Mouse (Mus musculus) neural tube, embryonic 15.5 days (tissue): ENCODE measurements around the gene Fgd2. TPM values are rescaled to one million over a fixed set of nuclear protein-coding genes. Genes with fewer than 3 reads are reported as not detected.

ENCODE experiments used
- ATAC-seq: fragments of 200-750 bp; cut with Nextera tagmentation; 2 replicates; pipeline ENCODE4 v1.8.0; 2017; ENCODE audit warnings: mild to moderate bottlenecking, moderate TSS enrichment, moderate library complexity; ENCODE audit not compliant: low FRiP score
- H3K27ac ChIP-seq: fragments of 300-500 bp; sonication (generic); replicated peaks from 2 replicates; pipeline ENCODE4 v1.5.1; 2015; ENCODE audit warnings: mild to moderate bottlenecking, inconsistent platforms
- H3K27me3 ChIP-seq: fragments of 300-500 bp; sonication (generic); replicated peaks from 2 replicates; pipeline ENCODE4 v1.6.1; 2015; ENCODE audit warnings: inconsistent platforms
- H3K36me3 ChIP-seq: fragments of 300-500 bp; sonication (generic); 2 replicates; pipeline ENCODE4 v1.6.1; 2015; ENCODE audit warnings: inconsistent platforms
- H3K4me1 ChIP-seq: fragments of 300-500 bp; sonication (generic); 2 replicates; pipeline ENCODE4 v1.6.1; 2015; ENCODE audit warnings: inconsistent platforms
- H3K4me2 ChIP-seq: fragments of 300-500 bp; sonication (generic); 2 replicates; pipeline ENCODE4 v1.6.1; 2015; ENCODE audit warnings: inconsistent platforms, mild to moderate bottlenecking, moderate library complexity
- H3K4me3 ChIP-seq: fragments of 300-500 bp; sonication (generic); replicated peaks from 2 replicates; pipeline ENCODE4 v1.5.1; 2015; ENCODE audit warnings: mild to moderate bottlenecking, inconsistent platforms
- H3K9ac ChIP-seq: fragments of 300-500 bp; sonication (generic); replicated peaks from 2 replicates; pipeline ENCODE4 v1.6.1; 2015; ENCODE audit warnings: mild to moderate bottlenecking, inconsistent platforms
- H3K9me3 ChIP-seq: fragments of 300-500 bp; sonication (generic); replicated peaks from 2 replicates; pipeline ENCODE4 v1.6.1; 2016; ENCODE audit warnings: inconsistent platforms
- WGBS: fragments of 180-500 bp; shearing (Covaris S2); methylation state at CpG from one replicate; pipeline ENCODE4 v1.1.7; 2015; ENCODE audit warnings: mixed read lengths; 5-methylcytosine and 5-hydroxymethylcytosine counted together
- polyA plus RNA-seq: library from polyadenylated mRNA; unstranded; fragments of >200 nt; fragmentation: Nextera tagmentation; extraction: Ambion mirVana; gene quantifications from 2 replicates; pipeline ENCODE4 v1.2.1, GENCODE M21; 2015

The Fgd2 gene
- polyA plus RNA-seq, 1 experiment from 2014 or later, result 3.7 TPM

DNA sequence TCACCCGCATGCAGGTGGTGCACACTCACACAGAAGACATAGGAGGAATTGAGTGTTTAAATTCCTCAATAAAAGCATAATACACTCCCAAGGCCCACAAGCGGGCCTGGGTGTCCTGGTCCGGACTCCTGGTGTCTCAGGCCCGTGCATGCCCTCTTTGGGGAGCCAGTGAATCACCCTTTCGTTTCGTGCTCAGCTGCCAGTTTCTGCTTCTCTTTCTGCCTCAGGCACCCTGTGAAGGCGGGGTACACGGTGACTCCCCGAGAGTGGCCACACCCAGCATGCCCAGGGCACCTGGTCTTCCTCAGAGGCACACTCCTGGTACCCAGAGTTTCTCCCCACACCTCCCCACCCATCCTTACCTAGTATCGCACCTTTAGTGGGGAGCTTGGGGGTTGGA lies 15.2 kb downstream of the Fgd2 start:
- H3K4me3 ChIP-seq, result no peak overlapping the region
- 80% methylated on average over 10 of the region's 10 CpGs for WGBS
- no peaks in the 10 kb centered on the region for H3K36me3 ChIP-seq
- H3K9me3 ChIP-seq, result no peaks in the 10 kb centered on the region
- no peak for ATAC-seq
- H3K9ac ChIP-seq, result no peak overlapping the region
- H3K27me3 ChIP-seq, result no peaks in the 10 kb centered on the region
- H3K4me2 ChIP-seq, result no peak overlapping the region
- H3K27ac ChIP-seq, result no peak overlapping the region
- H3K4me1 ChIP-seq, result 0 out of 2 replicates have a peak, but pooled peaks cover under 1% of the 10 kb centered on the region

DNA sequence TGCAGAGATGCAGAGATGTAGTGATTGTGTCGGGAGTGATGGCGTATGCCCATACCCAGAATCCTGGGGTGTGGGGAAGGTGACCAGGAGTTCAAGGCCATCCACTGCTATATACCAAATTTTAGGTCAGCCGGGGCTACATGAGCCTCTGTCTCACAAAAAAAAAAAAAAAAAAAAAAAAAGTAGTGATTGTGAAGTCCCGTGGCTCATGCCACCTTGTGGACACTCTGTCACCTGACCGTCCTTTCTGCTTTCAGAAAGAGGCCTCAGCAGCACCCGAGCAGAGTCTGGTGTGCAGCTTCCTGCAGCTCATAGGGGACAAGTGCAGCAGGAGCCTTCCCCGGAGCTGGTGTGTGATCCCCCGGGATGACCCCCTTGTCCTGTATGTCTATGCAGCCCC lies 17.3 kb downstream of the Fgd2 start:
- Histone ChIP-seq H3K4me3 (no peak overlapping the region), H3K9me3 (no peaks in the 10 kb centered on the region), H3K4me2 (no peak overlapping the region), H3K27ac (no peak overlapping the region), H3K9ac (no peak overlapping the region), H3K4me1 (no peaks in the 10 kb centered on the region), H3K27me3 (no peaks in the 10 kb centered on the region), H3K36me3 (no peaks in the 10 kb centered on the region)
- ATAC-seq, result no peak
- WGBS, result 69% methylated on average over 8 of the region's 8 CpGs

- Histone ChIP-seq H3K4me1 (no peaks in the 10 kb centered on the region), H3K27me3 (no peaks in the 10 kb centered on the region), H3K9me3 (no peaks in the 10 kb centered on the region), H3K4me2 (no peak overlapping the region), H3K9ac (no peak overlapping the region), H3K36me3 (no peaks in the 10 kb centered on the region), H3K4me3 (no peak overlapping the region), H3K27ac (no peak overlapping the region)
- 75% methylated on average over 4 of the region's 4 CpGs for WGBS
- no peak for ATAC-seq
Measured at GRCm38 (mm10) chr17:29380241-29380640, 19.5 kb downstream of the Fgd2 start.

GRCm38 (mm10) chr17:29381472-29381871 lies 20.8 kb downstream of the Fgd2 start:
- Histone ChIP-seq H3K4me2 (no peak overlapping the region), H3K4me3 (no peak overlapping the region), H3K27me3 (no peaks in the 10 kb centered on the region), H3K9ac (no peak overlapping the region), H3K27ac (no peak overlapping the region), H3K9me3 (no peaks in the 10 kb centered on the region), H3K4me1 (no peaks in the 10 kb centered on the region), H3K36me3 (no peaks in the 10 kb centered on the region)
- WGBS, result 22% methylated on average over 7 of the region's 7 CpGs
- ATAC-seq, result no peak

DNA sequence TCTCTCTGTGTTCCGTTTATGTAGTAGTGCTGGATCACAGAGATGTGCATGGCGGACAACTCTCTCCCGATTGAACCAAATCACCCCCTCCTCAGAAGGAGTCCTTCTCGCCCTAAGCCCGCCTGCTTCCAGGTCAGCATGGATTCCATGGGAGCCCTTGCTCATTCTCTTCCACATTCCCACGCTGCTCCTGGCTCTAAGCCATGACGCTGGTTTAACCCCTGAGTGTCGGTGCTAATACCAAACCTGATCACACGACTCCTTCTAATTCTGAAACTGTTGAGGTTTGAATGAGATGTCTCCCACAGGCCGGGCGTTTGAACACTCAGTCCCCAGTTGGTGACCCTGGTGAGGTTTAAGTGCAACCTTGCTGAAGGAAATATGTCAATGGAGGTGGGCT lies 21.7 kb downstream of the Fgd2 start:
- Histone ChIP-seq H3K9me3 (no peaks in the 10 kb centered on the region), H3K27ac (no peak overlapping the region), H3K9ac (no peak overlapping the region), H3K36me3 (no peaks in the 10 kb centered on the region), H3K27me3 (no peaks in the 10 kb centered on the region), H3K4me2 (no peak overlapping the region), H3K4me1 (no peaks in the 10 kb centered on the region), H3K4me3 (no peak overlapping the region)
- WGBS, result 65% methylated on average over 11 of the region's 11 CpGs
- no peak for ATAC-seq

DNA sequence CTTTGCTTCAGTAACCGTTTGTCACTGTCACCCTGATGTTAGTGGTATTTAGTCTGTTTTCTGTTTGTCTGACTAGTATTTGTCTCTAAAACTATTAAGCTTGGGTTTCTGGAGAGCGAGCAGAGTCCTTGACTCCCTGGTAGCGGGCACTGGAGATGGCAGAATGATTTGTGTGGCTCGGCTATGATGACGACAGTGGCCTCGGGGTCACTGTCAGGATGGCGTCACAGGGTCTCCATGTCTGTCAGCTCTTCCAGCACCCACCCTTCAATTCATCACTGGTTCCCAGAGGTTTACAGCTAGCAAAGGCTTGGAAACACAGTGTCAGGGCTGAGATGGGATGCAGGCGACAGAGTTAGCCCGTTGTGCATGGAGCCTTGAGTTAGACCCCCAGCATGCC lies 23.2 kb downstream of the Fgd2 start:
- no peaks in the 10 kb centered on the region for H3K4me1 ChIP-seq
- no peaks in the 10 kb centered on the region for H3K36me3 ChIP-seq
- H3K27me3 ChIP-seq, result no peaks in the 10 kb centered on the region
- ATAC-seq, result no peak
- no peak overlapping the region for H3K9ac ChIP-seq
- H3K4me3 ChIP-seq, result no peak overlapping the region
- 70% methylated on average over 9 of the region's 9 CpGs for WGBS
- no peak overlapping the region for H3K27ac ChIP-seq
- H3K4me2 ChIP-seq, result no peak overlapping the region
- H3K9me3 ChIP-seq, result no peaks in the 10 kb centered on the region

DNA sequence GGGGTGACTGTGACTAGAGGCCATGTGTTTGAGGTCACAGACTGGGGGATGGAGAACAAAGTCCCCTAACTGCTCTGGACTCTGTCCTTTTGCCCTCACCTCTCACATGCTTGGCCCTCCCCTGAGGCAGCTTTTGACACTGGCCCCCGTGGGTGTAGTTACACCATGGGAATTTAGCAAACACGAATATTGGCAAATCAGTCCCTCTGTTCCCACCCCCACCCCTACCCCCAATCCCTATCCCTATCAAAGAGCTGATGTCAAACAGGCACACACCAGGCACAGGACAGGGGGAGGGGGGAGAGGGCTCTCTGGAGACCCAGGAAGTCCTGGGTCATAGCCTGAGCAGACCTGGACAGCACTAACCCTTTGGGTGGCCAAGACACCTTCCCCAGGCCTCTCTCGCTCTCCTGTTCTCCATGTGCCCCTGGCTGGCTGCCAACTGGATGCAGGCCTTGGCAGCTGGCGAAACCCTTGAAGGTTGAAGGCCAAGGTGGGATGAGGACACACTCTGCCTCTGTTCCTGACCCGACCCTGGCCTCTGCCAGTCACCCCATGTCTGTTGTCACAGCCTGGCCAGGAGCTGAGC lies 24.2 kb downstream of the Fgd2 start:
- no peaks in the 10 kb centered on the region for H3K27me3 ChIP-seq
- H3K9me3 ChIP-seq, result no peaks in the 10 kb centered on the region
- ATAC-seq, result no peak
- 60% methylated on average over 5 of the region's 5 CpGs for WGBS
- H3K4me1 ChIP-seq, result no peaks in the 10 kb centered on the region
- no peak overlapping the region for H3K4me2 ChIP-seq
- H3K9ac ChIP-seq, result no peak overlapping the region
- H3K4me3 ChIP-seq, result no peak overlapping the region
- H3K27ac ChIP-seq, result no peak overlapping the region
- no peaks in the 10 kb centered on the region for H3K36me3 ChIP-seq

GRCm38 (mm10) chr17:29385746-29386145 lies 25.0 kb downstream of the Fgd2 start:
- Histone ChIP-seq H3K4me2 (no peak overlapping the region), H3K4me3 (no peak overlapping the region), H3K27ac (no peak overlapping the region), H3K9me3 (no peaks in the 10 kb centered on the region), H3K9ac (no peak overlapping the region), H3K27me3 (no peaks in the 10 kb centered on the region), H3K4me1 (no peaks in the 10 kb centered on the region), H3K36me3 (no peaks in the 10 kb centered on the region)
- WGBS, result 46% methylated on average over 6 of the region's 6 CpGs
- no peak for ATAC-seq

DNA sequence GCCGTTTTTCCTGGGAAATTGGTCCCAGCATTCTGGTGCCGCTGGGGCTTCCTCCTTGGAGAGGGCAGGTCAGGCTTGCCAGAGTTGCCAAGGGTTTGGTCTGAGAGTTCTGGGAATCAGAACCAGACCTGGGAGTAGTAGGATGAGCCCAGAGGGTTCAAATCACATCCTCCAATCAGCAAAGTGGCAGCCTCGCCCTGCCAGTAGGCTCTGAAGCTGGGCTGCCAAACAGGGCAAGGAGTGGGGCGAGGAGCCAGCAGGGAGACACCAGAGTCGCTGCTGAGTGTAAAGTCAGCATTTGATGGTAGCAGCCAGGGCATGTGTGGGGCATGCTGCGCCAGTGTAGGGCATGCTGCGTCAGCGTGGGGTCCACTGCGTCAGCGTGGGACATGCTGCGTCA lies 28.3 kb downstream of the Fgd2 start:
- Histone ChIP-seq H3K27me3 (no peaks in the 10 kb centered on the region), H3K4me2 (no peak overlapping the region), H3K4me3 (no peak overlapping the region), H3K9me3 (no peaks in the 10 kb centered on the region), H3K9ac (no peak overlapping the region), H3K4me1 (no peaks in the 10 kb centered on the region), H3K27ac (no peak overlapping the region), H3K36me3 (no peaks in the 10 kb centered on the region)
- no peak for ATAC-seq
- WGBS, result 74% methylated on average over 11 of the region's 11 CpGs

DNA sequence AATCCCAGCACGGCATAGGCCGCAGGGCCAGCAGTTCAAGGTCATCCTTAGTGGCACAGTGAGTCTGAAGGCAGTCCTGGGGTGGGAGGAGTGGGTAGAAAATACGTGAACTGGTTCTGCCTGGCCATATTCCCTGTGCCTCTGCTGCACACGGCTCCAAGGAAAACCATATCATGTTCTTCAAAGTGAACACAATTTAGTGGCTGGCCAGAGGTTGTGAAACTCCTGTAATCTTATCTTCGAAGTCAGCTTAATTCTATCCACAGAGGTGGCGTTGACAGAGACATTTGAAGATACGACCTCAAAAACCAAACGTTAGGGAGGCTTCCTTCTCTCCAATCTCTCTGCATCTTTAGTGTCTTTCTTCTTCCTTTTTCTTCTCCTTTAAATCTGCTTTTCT lies 30.6 kb downstream of the Fgd2 start:
- Histone ChIP-seq H3K27me3 (no peaks in the 10 kb centered on the region), H3K9me3 (no peaks in the 10 kb centered on the region), H3K4me1 (no peaks in the 10 kb centered on the region), H3K4me2 (no peak overlapping the region), H3K36me3 (no peaks in the 10 kb centered on the region), H3K4me3 (no peak overlapping the region), H3K9ac (no peak overlapping the region), H3K27ac (no peak overlapping the region)
- WGBS, result 92% methylated on average over 8 of the region's 8 CpGs
- no peak for ATAC-seq

DNA sequence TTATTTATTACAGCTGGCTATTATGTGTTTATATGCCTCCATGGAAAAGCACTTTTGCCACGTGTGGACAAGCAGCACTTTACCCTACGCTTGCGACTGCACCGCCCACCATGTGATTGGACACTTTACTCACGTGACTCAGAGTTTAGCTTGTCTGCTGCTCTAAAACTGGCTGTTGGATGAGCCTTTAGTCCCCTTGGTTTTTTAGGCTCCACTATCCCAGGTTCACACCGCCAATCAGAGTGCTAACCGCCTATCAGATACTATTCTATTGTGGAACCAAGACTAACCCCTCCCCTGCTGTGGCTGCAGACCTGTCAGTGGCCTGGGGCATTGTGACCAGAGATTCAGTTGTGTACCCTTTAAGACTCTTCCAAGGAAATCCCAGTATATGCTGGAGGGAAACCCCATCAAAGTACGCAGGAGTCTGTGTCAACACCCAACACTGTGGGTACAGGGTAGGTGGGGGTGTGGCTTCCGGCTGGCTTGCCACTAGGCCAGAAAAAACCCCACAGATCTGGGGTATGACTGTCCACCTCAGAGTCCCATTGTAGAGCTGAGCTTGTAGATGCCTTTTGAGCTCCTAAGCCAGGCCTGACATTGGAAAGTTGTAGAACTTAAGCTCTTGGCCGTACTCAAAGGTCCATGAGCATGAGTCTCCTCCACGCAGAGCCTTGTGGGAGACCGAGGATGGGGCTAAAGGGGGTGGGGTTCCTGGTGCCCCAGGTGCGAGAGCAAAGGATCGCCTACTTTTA lies 32.8 kb downstream of the Fgd2 start:
- no peak overlapping the region for H3K4me3 ChIP-seq
- no peak overlapping the region for H3K27ac ChIP-seq
- H3K9ac ChIP-seq, result no peak overlapping the region
- H3K36me3 ChIP-seq, result no peaks in the 10 kb centered on the region
- H3K9me3 ChIP-seq, result no peaks in the 10 kb centered on the region
- H3K27me3 ChIP-seq, result no peaks in the 10 kb centered on the region
- peaks cover 19% of the 10 kb centered on the region for H3K4me1 ChIP-seq
- no peak for ATAC-seq
- 76% methylated on average over 14 of the region's 14 CpGs for WGBS
- no peak overlapping the region for H3K4me2 ChIP-seq

DNA sequence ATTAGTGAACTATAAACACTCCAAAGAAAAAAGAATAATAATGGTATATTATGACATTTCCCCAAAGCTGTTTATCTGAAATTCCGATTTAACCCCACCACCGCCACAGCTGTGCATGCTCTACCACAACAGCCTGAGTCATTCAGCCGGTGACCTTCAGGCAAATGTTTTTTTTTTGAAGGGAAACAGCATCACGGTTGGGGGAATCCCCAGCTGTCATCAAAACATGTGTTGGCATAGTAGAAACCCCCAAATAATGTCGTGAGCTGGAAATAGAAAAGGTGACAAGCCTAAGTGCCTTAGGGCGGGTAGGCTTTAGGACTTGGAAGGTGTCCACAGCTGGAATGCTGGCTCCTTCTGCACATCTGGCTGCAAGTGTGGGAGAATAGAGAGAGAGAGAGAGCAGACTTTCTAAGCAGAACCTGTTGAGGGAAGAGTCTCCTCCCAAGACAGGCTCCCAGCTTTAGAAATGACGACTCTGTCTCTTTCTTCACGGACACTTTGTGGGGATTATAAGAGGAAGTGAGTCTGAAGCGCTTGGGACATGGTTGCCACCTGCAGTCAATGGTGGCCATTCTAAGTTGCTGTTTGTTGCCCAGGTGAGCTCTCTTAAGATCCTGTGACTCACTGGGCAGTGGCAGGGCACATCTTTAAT lies 33.5 kb downstream of the Fgd2 start:
- H3K4me3 ChIP-seq, result no peak overlapping the region
- H3K27me3 ChIP-seq, result no peaks in the 10 kb centered on the region
- H3K9ac ChIP-seq, result no peak overlapping the region
- WGBS, result 76% methylated on average over 9 of the region's 9 CpGs
- no peak overlapping the region for H3K4me2 ChIP-seq
- ATAC-seq, result no peak
- H3K27ac ChIP-seq, result no peak overlapping the region
- no peaks in the 10 kb centered on the region for H3K36me3 ChIP-seq
- H3K9me3 ChIP-seq, result no peaks in the 10 kb centered on the region
- peaks cover 23% of the 10 kb centered on the region for H3K4me1 ChIP-seq
